Mouse (Mus musculus): ENCODE measurements at regions not wholly inside any gene's neighbourhood (a gene's known extent, or its start where the extent isn't known, plus 50 kb on each side); places are given as distances from the start of the nearest gene placed in this dataset.

GRCm38 (mm10) chr1:133527651-133528385, 82.3 kb downstream of the Snrpe start:
- TF ChIP-seq POLR2A (IDR thresholded peaks at IDR 0.05; ENCODE audit: extremely low read depth, insufficient read depth, low read length) (no peak), CTCF (IDR thresholded peaks at IDR 0.05; ENCODE audit: low read depth, low read length) (no peak)
